Mouse (Mus musculus): ENCODE measurements around the gene Kif3b. TPM values are rescaled to one million over a fixed set of nuclear protein-coding genes. Genes with fewer than 3 reads are reported as not detected.
"Not testable (repeated sequence)": the region's sequence is repeated elsewhere in the genome, so short reads cannot be mapped to it uniquely, and the experiment has no call there.

Kif3b gene
- 12.4 and 12.5 TPM in 2 replicates for polyA plus RNA-seq (2016; fragmentation: Nextera tagmentation; extraction: Ambion mirVana)

DNA sequence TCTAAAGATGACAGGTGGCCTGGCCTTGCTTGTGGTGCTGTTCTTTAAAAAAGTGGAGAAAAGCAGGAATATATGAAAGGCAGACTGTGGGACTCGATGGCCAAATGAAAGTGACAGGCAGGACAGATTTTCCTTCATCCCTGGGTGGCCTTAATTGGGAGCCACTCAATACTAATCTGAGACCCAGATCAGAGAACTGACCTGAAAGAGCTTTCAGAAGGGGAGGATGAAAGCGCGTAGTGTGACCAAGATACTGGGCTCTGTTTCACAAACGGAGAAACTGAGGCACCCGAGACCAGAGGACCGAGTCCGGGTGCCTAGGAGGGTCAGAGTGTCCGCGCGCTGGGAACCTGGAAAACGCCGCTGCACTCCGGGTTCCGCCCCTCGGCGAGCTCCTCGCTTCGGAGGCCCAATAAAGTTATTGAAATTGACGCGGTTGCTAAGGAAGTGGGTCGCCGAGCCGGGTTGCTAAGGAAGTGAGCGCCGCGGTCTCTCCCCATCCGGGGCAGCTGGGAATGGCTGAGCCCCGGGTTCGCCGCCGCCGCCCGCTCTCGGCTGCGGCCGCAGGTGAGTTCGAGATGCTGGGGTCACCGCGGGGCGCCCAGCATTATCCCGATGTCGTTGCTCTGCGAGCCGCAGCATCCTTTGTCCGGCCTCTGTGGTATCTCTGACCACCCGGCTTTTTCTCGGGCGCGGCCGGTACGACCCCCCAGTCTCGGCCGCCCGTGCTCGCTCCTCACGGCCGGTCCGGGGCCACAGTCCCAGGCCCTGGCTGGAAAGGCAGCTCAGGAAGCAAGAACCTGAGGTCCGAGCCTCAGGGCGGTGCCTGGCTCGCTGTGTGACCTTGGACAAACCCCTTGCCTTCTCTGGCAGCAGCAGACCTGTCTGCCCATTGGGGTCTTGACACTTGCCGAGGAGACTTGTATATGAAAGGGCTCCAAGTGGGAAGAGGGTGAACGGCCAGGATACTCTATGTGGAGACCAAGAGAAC is at the start of gene Kif3b:
Kif3b (plus strand) TSS at position 476 of the 991 bp plus-strand sequence.
- H3K4me1 ChIP-seq: peaks cover 14% of the 10 kb centered on the region
- 0 out of 2 replicates have a peak within 1 kb of the TSS, but pooled peaks have one; percentile 30 for H3K27ac ChIP-seq (replicated peaks)
- H3K36me3 ChIP-seq: no peaks in the 10 kb centered on the region
- H3K9ac ChIP-seq (replicated peaks): peak within 1 kb of the TSS; percentile 93
- H3K9me3 ChIP-seq: no peaks in the 10 kb centered on the region
- peak within 1 kb of the TSS; percentile 86 for H3K4me2 ChIP-seq (replicated peaks)
- no peaks in the 10 kb centered on the region for H3K27me3 ChIP-seq
- H3K4me3 ChIP-seq: peak within 1 kb of the TSS; percentile 91
- peak; percentile 93 for ATAC-seq (ENCODE audit: low FRiP score, low read depth)
- WGBS: under 1% methylated on average over 62 of the region's 63 CpGs

GRCm38 (mm10) chr2:153242156-153242555 is 49.1 kb upstream of the Kif3b start:
- peak overlapping the region; percentile 99 for H3K4me3 ChIP-seq
- peaks cover 37% of the 10 kb centered on the region for H3K4me1 ChIP-seq
- peak overlapping the region; percentile 99 for H3K9ac ChIP-seq (replicated peaks)
- WGBS: 68% methylated on average over 6 of the region's 6 CpGs
- H3K4me2 ChIP-seq (replicated peaks): peak overlapping the region; percentile 98
- H3K27ac ChIP-seq (replicated peaks): no peak overlapping the region
- H3K36me3 ChIP-seq: peaks cover 3% of the 10 kb centered on the region; the same call in 1 of the 2 replicates
- no peak for ATAC-seq (ENCODE audit: low FRiP score, low read depth)
- H3K9me3 ChIP-seq: no peaks in the 10 kb centered on the region
- no peaks in the 10 kb centered on the region for H3K27me3 ChIP-seq

- no peak overlapping the region for H3K4me3 ChIP-seq
- H3K9ac ChIP-seq (replicated peaks): no peak overlapping the region
- no peaks in the 10 kb centered on the region for H3K27me3 ChIP-seq
- WGBS: 91% methylated on average over 5 of the region's 5 CpGs
- ATAC-seq (ENCODE audit: low FRiP score, low read depth): no peak
- no peak overlapping the region for H3K4me2 ChIP-seq (replicated peaks)
- no peaks in the 10 kb centered on the region for H3K4me1 ChIP-seq
- peaks cover 54% of the 10 kb centered on the region for H3K36me3 ChIP-seq
- no peak overlapping the region for H3K27ac ChIP-seq (replicated peaks)
- no peaks in the 10 kb centered on the region for H3K9me3 ChIP-seq
Measured at GRCm38 (mm10) chr2:153249751-153250150, 41.5 kb upstream of the Kif3b start.

GRCm38 (mm10) chr2:153256604-153257003 is 34.6 kb upstream of the Kif3b start:
- Histone ChIP-seq H3K36me3 (peaks cover 37% of the 10 kb centered on the region), H3K27me3 (no peaks in the 10 kb centered on the region), H3K4me3 (no peak overlapping the region), H3K4me2 (replicated peaks) (no peak overlapping the region), H3K9me3 (no peaks in the 10 kb centered on the region), H3K9ac (replicated peaks) (no peak overlapping the region), H3K4me1 (no peaks in the 10 kb centered on the region), H3K27ac (replicated peaks) (no peak overlapping the region)
- WGBS: 80% methylated on average over 2 of the region's 2 CpGs
- ATAC-seq (ENCODE audit: low FRiP score, low read depth): no peak

GRCm38 (mm10) chr2:153259030-153259863 is 32.0 kb upstream of the Kif3b start:
- no peak for ATAC-seq (ENCODE audit: low FRiP score, low read depth)
- Histone ChIP-seq H3K9ac (replicated peaks) (no peak overlapping the region), H3K36me3 (peaks cover 40% of the 10 kb centered on the region), H3K4me1 (no peaks in the 10 kb centered on the region), H3K4me2 (replicated peaks) (no peak overlapping the region), H3K9me3 (no peaks in the 10 kb centered on the region), H3K27ac (replicated peaks) (no peak overlapping the region), H3K27me3 (no peaks in the 10 kb centered on the region), H3K4me3 (no peak overlapping the region)
- WGBS: 85% methylated on average over 12 of the region's 12 CpGs

DNA sequence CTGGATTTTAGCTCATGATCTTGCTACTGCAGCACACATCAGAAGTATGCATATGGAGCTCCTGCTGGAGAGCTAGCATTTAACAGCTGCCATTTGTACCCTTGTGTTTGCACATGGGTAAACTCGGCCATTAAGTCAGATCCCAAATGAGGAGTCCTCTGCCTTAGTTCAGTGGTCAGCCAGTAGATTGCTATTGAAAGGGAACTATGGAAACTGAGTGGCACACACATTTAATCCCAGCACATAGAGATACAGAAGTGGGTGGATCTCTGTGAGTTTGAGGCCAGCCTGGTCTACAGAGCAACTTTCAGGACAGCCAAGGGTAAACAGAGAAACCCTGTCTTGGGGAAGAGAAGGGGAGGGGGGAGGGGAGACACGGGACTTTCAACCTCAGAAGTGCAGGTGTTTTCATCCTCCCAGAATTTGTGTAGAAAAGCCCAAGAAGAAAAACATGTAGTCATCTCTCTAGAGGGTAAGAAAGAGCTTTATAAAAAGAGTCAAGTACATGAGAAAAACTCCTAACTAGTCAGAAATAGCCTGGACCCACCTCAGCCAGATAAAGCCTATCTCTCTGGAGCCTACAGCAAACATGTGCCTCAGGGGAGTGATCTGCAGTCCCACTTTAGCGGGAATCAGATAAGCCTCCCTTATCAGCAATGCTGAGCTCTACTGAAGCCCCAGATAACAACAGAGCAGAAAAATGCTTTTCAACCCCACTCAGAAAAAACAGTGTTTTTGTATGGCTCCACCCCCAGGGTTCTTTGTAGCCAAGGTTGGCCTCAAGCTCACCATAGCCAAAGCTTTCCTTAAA is 31.1 kb upstream of the Kif3b start:
- Histone ChIP-seq H3K9me3 (no peaks in the 10 kb centered on the region), H3K9ac (replicated peaks) (no peak overlapping the region), H3K4me3 (no peak overlapping the region), H3K4me1 (no peaks in the 10 kb centered on the region), H3K27ac (replicated peaks) (no peak overlapping the region), H3K4me2 (replicated peaks) (no peak overlapping the region), H3K27me3 (no peaks in the 10 kb centered on the region), H3K36me3 (peaks cover 47% of the 10 kb centered on the region)
- WGBS: 73% methylated on average over 3 of the region's 3 CpGs
- no peak for ATAC-seq (ENCODE audit: low FRiP score, low read depth)

GRCm38 (mm10) chr2:153263053-153263452 is 28.2 kb upstream of the Kif3b start:
- no peak for ATAC-seq (ENCODE audit: low FRiP score, low read depth)
- Histone ChIP-seq H3K4me3 (no peak overlapping the region), H3K4me1 (no peaks in the 10 kb centered on the region), H3K27me3 (no peaks in the 10 kb centered on the region), H3K36me3 (peaks cover 67% of the 10 kb centered on the region), H3K27ac (replicated peaks) (no peak overlapping the region), H3K4me2 (replicated peaks) (no peak overlapping the region), H3K9me3 (no peaks in the 10 kb centered on the region), H3K9ac (replicated peaks) (no peak overlapping the region)
- whole genome bisulfite sequencing: 93% methylated on average over 7 of the region's 7 CpGs

DNA sequence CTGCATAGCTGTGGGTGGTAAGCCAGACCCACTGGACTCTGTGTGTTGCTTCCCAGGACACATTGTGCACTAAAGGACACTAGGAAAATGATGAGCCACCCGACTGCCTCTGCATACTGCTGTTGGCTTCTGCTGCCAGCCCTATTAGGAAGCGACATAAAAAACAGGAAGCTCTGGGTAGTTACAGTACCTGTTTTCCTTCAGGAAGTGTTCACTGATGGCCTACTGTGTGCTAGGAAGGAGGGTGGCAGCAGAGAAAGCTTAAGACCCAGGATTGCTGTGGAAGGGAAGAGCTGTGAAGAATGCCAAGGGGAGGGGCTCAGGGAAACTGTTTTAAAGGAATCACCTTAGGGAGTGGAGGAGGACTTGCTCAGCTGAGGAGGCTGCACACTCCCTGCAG is 23.9 kb upstream of the Kif3b start:
- WGBS: 90% methylated on average over 2 of the region's 2 CpGs
- Histone ChIP-seq H3K9me3 (no peaks in the 10 kb centered on the region), H3K4me3 (no peak overlapping the region), H3K36me3 (peaks cover 47% of the 10 kb centered on the region), H3K4me1 (peaks cover 1% of the 10 kb centered on the region; the same call in 1 of the 2 replicates), H3K27ac (replicated peaks) (no peak overlapping the region), H3K9ac (replicated peaks) (no peak overlapping the region), H3K4me2 (replicated peaks) (no peak overlapping the region), H3K27me3 (no peaks in the 10 kb centered on the region)
- no peak for ATAC-seq (ENCODE audit: low FRiP score, low read depth)

DNA sequence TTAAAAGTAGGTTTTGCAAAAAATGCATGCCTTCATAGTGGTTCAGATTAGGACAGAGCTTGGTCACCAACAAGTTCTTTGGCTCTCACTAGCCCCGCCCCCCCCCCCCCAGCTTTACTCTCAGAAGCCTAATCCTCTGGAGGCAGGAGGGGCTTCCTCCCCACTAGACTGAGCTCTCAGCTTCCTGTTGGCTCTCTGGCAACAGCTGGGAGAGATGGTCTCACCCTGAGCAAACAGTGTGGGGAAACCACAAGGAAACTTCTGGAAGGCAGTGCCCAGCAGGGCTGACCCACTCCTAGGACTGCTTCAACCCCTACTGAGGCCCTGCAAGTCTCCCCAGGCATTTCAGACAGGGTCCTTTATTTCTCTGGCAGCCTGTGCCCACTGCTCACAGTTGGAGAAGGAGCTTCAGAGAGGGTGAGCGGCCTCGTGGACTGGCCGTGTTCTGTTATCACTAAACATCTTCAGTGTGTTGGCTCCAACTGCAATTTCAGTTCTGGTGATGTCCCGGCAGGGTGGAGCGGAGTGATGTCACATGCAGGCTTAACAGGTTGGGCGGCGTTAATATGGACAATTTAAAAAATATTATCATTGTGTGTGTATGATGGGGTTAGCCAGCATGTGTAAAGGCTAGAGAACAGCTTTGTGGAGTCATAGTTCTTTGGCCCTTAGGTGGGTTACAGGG is 20.8 kb upstream of the Kif3b start:
- H3K4me3 ChIP-seq; H3K9me3 ChIP-seq; H3K4me2 ChIP-seq (replicated peaks); ATAC-seq (ENCODE audit: low FRiP score, low read depth); H3K27me3 ChIP-seq; H3K4me1 ChIP-seq; H3K9ac ChIP-seq (replicated peaks): not testable (repeated sequence)
- WGBS: 67% methylated on average over 8 of the region's 8 CpGs
- Histone ChIP-seq H3K36me3 (peaks cover 18% of the 10 kb centered on the region), H3K27ac (replicated peaks) (peak overlapping the region; percentile 46; the same call in 1 of the 2 replicates)

- H3K27ac ChIP-seq (replicated peaks): not testable (repeated sequence)
Measured at GRCm38 (mm10) chr2:153274200-153274918, 16.9 kb upstream of the Kif3b start.

More at GRCm38 (mm10) chr2:153274200-153274918, 16.9 kb upstream of the Kif3b start:
- H3K36me3 ChIP-seq; H3K4me3 ChIP-seq; H3K4me1 ChIP-seq; ATAC-seq (ENCODE audit: low FRiP score, low read depth); H3K9ac ChIP-seq (replicated peaks); H3K9me3 ChIP-seq; H3K4me2 ChIP-seq (replicated peaks); H3K27me3 ChIP-seq: not testable (repeated sequence)
- 63% methylated on average over 6 of the region's 6 CpGs for WGBS
